Mouse (Mus musculus): ENCODE results near the gene BC030870. TPM values are rescaled to one million over a fixed set of nuclear protein-coding genes. Genes with fewer than 3 reads are reported as not detected.

Gene BC030870
- total RNA-seq, 2 experiments from 2014 or later = not detected

DNA sequence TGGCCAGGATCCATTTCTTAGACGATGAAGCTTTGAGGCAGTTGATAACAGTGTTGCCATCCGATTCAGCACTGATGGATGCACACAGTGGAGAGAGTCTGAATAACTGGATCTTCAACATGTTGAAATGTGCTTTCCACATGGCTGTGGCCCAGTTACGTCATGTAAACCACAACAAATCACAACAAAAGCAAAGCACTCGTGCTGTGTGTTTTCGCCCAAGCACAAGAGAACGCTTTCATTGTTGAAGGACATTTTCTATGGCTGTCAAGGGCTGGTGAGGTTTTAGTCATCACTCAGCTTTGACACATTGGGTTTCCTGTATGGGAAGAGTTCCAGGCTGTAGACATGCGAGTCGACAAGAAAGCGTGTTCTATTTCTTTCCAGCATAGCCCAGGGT, 48.6 kb downstream of the BC030870 start:
- no peak for DNase-seq (ENCODE audit: low spot score in 2 of 2)

DNA sequence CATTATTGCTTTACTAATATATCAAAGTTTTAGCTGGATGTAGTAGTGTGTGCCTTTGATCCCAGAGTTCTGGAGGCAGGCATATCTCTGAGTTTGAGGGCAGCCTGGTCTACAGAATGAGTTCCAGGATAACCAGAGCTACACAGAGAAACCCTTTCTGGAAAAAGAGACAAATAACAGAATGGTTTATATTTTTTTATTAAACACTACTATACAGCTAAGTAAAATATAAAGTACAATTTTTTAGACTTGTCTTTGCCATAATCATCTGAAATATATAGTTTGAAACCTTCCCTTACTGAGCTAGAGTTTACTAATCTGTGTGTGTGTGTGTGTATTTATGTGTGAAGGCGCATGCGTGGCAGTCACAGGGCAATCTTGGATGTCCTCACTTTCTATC, 54.6 kb downstream of the BC030870 start, which contains the start of gene Gm10663:
Gene Gm10663 (plus strand): TSS at position 301 of the 400 bp plus-strand sequence.
- DNase-seq (ENCODE audit: low spot score in 2 of 2) = no peak

DNA sequence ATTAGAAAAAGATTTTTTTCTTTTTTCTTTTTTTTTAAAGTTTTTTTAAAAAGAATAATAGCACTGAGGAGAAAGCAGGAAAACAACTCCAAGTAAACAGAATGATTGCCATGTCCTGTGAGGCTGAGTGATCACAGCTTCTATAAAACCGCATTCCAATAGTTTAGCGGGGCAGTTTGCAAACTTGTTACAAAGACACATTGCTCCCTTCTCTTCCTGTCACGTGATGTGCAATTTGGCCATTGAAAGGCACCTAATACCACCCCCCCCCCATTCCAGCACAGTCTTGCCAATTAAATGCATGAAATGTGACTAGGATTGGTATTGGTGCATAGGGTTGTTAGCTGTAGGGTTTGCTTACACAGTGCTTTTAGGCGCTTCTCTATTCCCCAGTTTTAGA, 58.4 kb downstream of the BC030870 start:
- DNase-seq (ENCODE audit: low spot score in 2 of 2) = no peak

DNA sequence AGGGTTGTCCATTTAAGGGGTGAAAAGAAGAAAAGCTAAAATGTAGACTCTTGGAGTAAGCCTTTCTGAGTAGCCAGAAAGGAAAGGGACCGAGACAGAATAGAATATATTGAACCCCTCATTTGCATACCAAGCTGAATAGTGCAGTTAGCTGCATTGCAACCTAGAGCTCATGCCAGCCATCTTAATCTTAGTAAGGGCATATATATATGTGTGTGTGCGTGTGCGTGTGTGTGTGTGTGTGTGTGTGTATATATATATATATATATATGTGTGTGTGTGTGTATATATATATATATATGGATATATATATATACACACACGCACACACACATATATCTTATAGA, 60.9 kb downstream of the BC030870 start:
- no peak for DNase-seq (ENCODE audit: low spot score in 2 of 2)

DNA sequence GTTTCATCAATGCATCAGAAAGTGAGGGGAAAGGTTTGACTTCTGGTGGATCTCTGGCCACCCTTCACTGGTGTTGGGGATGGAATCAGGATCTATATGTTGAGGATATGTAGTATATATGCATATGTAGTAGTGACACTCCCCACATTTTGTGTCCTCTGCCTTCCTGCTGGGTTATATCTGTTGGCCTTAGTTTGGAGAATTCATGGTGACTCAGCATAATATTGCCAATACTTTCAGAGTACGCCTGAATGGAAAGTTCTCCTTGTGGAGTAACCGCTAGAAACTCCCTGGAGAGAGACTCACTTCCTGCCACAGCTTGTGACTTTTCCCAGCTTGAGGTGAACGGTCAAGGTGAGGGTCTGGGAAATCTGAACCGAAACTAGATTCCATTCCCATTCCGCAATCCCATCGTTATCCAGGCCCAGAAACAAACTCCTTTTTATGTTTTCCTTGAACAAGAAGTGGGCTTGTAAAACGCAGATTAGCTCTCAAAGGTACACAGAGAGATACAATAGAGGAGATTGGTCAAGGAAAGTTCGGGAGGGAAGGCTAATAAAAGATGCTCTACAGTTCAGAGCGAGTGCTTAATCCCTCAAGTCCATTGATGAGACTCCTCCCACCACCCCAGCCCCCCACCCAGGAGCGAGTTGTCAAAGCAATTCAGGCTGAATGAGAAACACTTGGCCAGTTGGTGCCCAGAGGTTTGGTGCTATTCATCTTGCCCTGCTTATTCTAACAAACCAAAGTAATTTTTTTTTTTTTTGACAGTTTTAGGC, 61.5 kb downstream of the BC030870 start:
- DNase-seq (ENCODE audit: low spot score in 2 of 2) = no peak

DNA sequence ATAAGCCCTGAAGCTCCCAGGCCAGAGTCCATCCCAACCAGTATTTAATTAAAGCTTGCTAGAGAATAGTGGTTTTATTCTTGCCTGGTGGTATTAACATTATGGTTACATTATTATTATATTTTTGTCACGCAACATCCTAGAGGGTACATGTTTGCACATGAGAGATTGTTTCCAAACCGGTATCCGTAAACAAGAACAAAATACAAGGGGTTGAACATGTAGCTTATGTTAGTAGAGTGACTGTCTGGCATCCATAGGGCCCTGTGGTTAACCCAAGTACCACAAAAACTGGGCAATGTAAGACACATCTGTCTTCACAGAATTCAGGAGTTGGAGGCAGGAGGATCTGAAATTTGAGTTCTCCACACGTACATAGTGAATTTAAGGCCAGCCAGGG, 62.3 kb downstream of the BC030870 start:
- DNase-seq (ENCODE audit: low spot score in 2 of 2) = no peak

DNA sequence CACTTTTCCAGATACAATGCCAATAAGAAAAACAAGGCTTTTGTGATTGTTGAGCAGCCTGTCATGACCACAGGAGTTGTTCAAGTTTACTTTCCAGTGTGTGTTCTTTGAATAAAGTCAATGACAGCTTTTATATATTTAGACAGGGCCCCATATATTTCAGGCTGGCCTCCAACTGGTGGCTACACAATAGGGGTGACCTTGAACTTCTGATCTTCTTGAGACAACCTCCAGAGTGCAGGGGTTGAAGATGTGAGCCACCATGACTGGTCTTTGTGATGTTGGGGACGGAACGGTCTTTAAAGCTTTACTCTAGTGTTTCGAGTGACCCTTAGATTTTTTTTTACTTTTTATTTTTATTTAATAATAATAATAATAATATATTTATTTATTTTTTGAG, 63.7 kb downstream of the BC030870 start:
- DNase-seq (ENCODE audit: low spot score in 2 of 2) = no peak

DNA sequence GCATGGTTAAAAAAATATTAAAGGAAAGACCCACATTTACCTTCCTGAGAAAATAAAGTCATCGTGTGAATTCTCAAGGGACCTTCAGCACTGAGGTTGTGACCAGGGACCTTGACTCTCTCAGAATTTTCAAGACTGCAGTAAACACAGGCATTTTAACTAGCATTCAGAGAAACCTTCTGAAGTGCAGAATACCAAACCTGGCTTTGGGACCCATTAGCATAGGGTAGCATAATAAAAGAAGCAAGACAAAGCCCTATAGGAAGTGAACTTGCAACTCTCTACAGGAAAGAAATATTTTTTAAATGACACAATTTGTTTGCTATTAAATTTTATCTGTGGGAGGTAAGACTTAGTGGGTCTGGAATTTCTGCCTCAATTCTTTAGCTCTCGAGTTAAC, 65.3 kb downstream of the BC030870 start:
- DNase-seq (ENCODE audit: low spot score in 2 of 2) = no peak

DNA sequence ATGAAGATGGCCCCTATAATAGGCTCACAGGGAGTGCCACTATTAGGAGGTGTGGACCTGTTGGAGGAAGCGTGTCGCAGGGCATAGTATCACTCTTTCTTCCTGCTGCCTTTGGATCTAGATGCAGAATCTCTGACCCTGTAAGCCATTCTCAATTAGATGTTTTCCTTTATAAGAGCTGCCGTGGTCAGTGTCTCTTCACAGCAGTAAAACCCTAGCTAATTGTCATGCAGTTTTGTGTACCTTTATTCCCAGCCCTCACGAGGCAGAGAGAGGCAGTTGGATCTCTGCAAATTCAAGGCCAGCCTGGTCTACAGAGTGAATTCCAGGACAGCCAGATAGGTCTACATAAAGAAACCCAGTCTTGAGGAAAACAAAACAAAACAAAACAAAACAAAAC, 67.2 kb downstream of the BC030870 start:
- DNase-seq (ENCODE audit: low spot score in 2 of 2) = no peak

DNA sequence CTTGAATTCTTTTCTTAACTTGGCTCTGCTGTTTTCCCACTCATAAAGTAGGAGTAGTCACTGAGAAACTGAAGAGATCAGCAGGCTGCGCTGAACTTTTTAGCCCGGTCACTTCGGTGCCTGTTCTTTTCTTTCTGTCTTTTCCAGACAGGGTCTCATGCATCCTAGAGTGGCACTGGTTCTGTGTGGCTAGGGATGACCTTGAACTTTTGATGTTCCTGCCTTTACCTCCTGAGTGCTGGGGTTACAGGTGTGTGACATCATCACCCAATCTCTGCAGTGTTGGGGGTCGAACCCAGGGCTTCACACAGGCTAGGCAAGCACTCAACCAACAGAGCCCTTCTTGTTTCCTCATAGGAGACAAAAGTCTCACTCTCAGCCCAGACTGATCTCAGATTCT, 72.6 kb downstream of the BC030870 start:
- DNase-seq (ENCODE audit: low spot score in 2 of 2) = no peak

DNA sequence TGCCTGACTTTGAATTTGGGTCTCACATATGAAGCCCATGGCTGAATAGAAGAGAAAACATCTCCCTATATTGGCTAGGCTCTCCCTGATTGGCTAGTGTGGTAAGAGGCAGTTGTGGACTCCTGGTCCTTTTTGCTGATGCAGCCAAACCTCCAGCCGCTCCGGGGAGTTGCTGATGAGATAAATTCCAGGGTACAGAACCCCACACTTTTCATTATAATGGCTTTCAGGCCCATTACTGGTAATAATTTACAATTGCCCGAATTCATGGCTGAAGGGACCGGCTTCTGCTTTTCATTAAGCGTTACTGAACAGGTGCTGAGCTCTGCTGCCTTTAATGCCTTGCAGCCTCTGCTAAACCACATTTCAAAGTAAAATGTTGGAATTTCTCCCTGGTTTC, 75.4 kb downstream of the BC030870 start:
- DNase-seq (ENCODE audit: low spot score in 2 of 2) = no peak

DNA sequence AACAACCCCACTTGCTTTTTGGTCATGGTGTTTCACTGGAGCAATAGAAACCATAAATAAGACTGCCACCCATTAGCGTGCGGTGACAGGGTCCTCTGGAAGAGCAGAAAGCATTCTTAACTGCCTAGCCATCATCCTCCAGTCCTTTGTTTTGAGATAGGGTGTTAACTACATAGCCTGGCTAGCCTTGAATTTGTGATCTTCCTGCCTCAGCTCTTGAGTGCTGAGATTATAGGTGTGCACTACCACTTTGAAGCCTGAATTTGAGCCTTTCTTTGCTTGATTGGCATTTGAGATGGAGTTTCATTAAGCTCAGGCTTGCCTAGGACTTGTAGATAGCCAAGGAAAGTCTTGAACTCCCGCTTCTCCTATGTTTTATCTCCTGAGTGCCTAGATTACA, 75.8 kb downstream of the BC030870 start:
- DNase-seq (ENCODE audit: low spot score in 2 of 2) = no peak

DNA sequence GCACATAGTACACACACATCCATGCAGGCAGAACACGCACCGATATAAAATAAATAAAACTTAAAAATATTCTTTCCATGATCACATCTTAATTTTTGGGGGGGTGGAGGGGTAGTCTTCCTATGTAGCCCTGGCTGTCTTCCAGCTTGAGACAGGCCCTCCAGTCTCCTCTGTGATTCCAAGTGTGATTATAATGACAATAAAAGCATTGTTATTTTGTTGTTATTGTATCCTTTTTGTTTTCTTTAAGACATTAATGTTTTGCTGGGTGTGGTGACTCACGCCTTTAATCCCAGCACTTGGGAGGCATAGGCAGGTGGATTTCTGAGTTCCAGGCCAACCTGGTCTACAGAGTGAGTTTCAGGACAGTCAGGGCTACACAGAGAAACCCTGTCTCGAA, 81.6 kb downstream of the BC030870 start:
- DNase-seq (ENCODE audit: low spot score in 2 of 2) = no peak

DNA sequence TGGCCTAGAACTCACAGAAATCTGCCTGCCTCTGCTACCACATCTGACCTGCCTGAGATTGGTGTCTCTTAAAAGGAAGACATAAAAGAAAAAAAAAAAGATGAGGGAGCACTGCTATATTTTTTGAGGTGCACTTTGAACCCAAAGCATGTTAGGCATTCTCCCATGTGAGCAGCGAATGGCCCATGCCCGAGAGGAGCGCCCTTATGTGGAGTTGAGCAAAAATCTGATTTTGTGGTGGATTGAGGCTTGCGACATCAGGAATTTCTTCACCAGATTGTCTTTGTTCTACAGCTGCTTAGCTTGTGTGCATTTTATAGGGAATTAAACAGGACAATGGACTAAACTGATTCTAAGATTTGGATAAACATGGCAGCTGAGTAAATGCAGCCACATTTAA, 82.2 kb downstream of the BC030870 start:
- DNase-seq (ENCODE audit: low spot score in 2 of 2) = no peak

DNA sequence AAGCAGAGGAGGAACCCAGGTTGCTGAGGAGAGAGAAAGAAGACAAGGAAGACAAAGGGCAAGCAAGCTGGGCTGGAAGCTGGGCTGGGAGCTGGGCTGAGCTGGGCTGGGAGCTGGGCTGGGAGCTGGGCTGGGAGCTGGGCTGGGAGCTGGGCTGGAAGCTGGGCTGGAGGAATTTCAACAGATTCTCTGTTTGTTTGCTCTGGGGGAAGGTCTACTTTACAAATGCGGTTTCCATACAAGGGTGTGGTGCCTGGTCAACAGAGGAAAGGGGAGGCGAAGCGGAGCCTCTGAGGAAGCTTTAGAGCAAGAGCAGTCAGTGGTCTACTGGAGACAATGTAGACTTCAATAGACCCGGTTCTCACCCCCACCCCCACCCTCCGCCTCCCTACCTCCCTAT, 82.8 kb downstream of the BC030870 start:
- no peak for DNase-seq (ENCODE audit: low spot score in 2 of 2)

DNA sequence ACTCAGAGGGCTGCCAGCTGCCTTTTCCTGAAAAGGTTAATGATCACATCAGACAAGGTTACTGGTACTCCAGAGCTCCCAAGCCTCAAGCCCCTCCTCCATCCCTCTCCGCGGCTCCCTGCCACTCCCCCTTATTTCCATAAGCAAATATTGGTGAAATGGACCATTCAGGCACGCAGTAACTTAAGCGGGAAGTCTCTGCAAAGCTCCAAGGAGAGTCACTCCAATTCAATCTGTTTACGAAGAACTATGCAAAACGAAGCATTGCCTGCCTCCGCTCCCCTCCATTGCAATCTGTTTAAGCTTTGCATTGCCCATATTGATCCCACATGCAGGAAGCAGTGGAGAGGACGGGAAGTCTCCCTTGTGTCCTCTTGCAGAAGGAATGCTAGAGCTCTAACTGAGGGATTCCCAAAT, 92.2 kb downstream of the BC030870 start, which contains the start of gene Apela:
Gene Apela (minus strand): TSS at position 220 of the 417 bp plus-strand sequence.
- DNase-seq (ENCODE audit: low spot score in 2 of 2) = no peak

Small RNA genes within 50 kb of the gene (microRNA-seq; reads per million reads assigned to microRNA genes)
- gene Gm24333 = 0 reads per million in 2 experiments

Other genes with a start within 250 kb of the BC030870 start
- gene Tmem192, start 182.4 kb downstream of the BC030870 start, total RNA-seq (2021) = 10 to 100 TPM; 14.7 to 15.5 TPM
- not detected for gene Trim75, start 141.7 kb downstream of the BC030870 start, total RNA-seq (2021)
- not detected for gene Trim61, start 111.0 kb downstream of the BC030870 start, total RNA-seq (2021)
- not detected for gene Trim60, start 111.0 kb downstream of the BC030870 start, total RNA-seq (2021)
- gene Apela, start 92.2 kb downstream of the BC030870 start, total RNA-seq (2021) = not detected
- not detected for gene Gm10663, start 54.5 kb downstream of the BC030870 start, total RNA-seq (2021)

Measured in layer of hippocampus, postnatal 10 days (tissue).